Mouse (Mus musculus) fibroblast of lung, adult 2 months (primary cell): Measurements from ENCODE around the gene Trank1.

ENCODE experiments used
- DNase-seq: peaks from one replicate; pipeline ENCODE4 v3.0.0-alpha.2; 2011; ENCODE audit warnings: low read depth

Gene Trank1

GRCm38 (mm10) chr9:111302196-111302831 lies 9.2 kb upstream of the Trank1 start:
- DNase-seq: no peak

- DNase-seq: no peak
These were observed 7.5 kb upstream of the Trank1 start for GRCm38 (mm10) chr9:111304036-111304435.

- no peak for DNase-seq
These were observed 5.4 kb upstream of the Trank1 start for GRCm38 (mm10) chr9:111306142-111306541.

- no peak for DNase-seq
These were observed 403 bp downstream of the Trank1 start for GRCm38 (mm10) chr9:111311843-111312441.

- no peak for DNase-seq
These were observed 1.1 kb downstream of the Trank1 start for GRCm38 (mm10) chr9:111312442-111313141.

- DNase-seq: no peak
These were observed 1.8 kb downstream of the Trank1 start for GRCm38 (mm10) chr9:111313299-111313698.

GRCm38 (mm10) chr9:111313793-111314192 lies 2.3 kb downstream of the Trank1 start:
- no peak for DNase-seq

- DNase-seq: no peak
These were observed 2.7 kb downstream of the Trank1 start for GRCm38 (mm10) chr9:111314219-111314618.

- DNase-seq: no peak
These were observed 9.4 kb downstream of the Trank1 start for GRCm38 (mm10) chr9:111320912-111321311.

DNA sequence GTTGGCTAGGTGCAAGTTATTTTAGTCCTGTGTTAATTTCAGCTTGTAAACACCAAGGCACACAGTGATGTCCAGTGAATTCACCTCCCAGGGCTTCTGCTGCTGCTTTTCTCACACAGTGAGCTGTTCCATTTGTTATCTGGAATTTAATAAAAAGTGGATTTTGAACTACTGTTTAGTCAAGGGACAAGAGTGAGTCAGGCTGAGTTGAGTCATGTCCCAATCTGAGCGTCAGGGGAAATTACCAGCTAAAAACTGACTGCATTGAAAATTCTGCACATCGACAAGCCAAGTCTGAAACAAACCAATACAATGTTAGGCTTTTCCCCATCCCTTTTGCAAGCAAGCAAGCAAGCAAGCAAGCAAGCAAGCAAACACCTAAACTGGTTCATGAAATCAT lies 13.3 kb downstream of the Trank1 start:
- peak; percentile 71 for DNase-seq

- DNase-seq: no peak
These were observed 18.3 kb downstream of the Trank1 start for GRCm38 (mm10) chr9:111329881-111330280.

DNA sequence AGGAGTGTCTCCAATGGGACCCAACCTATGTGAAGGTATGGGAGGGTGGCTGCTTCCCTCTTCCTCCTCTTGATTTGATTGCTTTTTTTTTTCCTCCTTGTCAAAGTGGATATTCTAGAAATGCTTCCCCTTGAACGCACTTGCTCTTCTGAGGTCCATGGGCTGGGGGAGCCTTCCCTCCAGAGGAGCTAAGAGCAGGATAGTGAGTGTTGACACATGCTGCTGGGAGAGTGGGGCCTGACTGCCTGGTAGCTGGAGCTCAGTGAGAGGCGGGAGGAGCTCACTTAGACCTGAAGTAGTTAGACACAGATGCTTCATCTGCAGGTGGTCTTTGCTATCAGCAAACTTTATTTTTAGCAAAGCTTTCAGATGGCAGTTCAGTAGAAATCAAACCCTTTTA lies 22.3 kb downstream of the Trank1 start:
- DNase-seq: no peak

DNA sequence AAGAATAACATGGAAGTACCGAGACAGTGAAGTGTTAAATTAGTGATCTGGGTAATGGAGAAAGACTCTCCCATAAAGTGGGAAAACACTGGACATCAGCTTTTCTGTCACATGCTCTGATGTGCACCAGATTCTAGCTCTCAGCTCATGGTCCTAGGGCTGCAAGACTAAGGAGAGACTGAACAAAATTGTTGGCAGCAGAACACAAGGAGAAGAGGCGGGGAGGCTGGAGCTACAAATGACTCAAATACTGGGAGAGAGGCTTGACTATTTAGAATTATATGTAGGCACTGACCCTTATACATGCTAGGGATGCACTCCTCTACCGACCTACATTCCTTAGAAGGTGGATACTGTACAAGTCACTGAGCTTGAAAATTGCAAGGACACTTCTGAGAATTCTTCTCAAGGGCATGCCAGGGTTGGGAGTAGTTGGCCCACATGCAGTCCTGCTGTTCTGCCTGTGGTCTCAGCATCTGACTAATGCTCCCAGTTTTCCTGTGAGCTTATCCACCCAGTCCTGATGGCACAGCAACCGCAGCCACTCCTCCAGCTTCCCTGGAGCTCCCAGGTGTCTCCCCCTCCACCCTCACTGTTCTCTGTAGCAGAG lies 23.1 kb downstream of the Trank1 start:
- no peak for DNase-seq

DNA sequence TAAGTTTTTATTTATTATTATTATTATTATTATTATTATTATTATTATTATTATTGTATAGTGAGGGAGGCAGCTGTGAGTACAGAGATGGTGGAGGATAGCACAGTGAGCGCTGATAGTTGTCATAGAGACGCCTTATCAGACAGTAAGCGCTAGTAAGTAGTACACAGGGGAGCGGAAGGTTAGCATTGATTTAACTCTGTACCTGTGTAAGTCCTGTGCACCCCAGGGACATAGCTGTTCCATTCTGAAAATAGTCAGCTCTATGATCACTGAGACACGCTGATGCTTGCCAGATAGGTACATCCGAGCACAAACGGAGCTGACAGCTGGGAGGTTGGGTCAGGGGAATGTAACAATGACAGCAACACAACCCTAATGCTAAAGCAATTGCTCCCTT lies 39.7 kb downstream of the Trank1 start:
- no peak for DNase-seq

GRCm38 (mm10) chr9:111351641-111352040 lies 40.1 kb downstream of the Trank1 start:
- DNase-seq: no peak

GRCm38 (mm10) chr9:111352646-111353045 lies 41.1 kb downstream of the Trank1 start:
- DNase-seq: no peak

DNA sequence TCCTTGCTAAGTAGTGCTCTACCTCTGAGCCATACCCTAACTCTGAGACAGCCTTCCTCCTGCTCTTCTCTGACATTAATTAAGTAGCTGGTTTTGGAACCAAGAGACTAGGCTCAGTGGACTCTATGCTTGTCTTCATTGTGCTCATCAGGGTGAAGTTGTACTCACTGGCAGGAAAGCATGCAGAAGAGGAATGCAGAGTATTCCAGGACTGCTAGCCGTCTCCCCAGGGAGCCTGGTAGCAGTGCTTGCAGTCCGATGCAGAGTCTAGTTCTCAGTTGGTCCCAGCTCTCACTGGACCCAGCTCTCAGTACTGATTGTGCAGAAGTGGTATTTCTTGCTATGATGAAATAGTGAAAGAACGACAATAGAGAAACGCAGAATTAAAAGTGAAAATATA lies 43.5 kb downstream of the Trank1 start:
- DNase-seq: no peak

DNA sequence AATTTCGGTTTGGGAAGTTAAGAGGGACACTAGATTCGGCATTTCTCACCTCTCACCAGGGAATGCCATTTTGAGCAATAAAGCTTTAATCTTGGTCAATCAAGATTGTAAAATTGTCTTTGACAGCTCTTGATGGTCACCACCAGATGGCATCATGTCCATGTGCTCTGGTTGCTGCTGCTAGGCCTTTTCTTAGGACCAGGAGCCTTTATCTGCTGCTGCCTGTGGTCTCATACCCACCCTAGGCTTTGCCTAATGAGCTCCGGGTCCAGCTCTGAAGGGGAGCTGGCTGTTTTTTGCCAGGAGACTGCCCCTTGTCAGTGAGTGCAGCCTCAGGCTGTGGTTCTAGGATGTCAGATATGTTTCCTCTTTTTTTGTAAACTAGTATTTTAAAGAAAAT lies 44.8 kb downstream of the Trank1 start:
- no peak for DNase-seq

- no peak for DNase-seq
These were observed 52.1 kb downstream of the Trank1 start for GRCm38 (mm10) chr9:111363656-111364055.

DNA sequence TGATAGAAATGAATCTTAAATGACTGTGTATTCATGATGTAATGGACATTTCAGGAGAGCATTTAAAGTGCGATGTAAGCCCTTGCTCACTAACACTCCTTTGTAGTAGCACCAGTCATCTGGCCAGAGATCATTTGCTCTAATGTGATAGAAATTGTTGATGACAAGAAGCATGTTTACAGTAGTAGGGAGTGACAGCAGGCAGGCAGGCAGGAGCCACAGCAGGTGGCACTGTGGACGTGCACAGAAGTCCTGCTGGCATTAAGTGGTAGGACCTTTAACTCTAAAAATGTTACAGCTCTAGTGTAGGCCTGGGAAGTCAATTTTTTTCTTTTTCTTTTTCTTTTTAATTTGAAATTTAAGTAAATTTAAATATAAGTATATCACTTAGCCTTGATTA lies 56.2 kb downstream of the Trank1 start:
- no peak for DNase-seq

GRCm38 (mm10) chr9:111372079-111372478 lies 60.5 kb downstream of the Trank1 start:
- no peak for DNase-seq

GRCm38 (mm10) chr9:111377868-111378267 lies 66.3 kb downstream of the Trank1 start:
- no peak for DNase-seq
